Mouse (Mus musculus) gastrocnemius, postnatal 25 days (tissue): ENCODE data around the gene Parvb. TPM values are rescaled to one million over a fixed set of nuclear protein-coding genes. Genes with fewer than 3 reads are reported as not detected.
A peak's percentile ranks its signal among the peaks of the same experiment; 100 is the strongest.

ENCODE experiments used
- DNase-seq: peaks from one replicate; pipeline ENCODE4 v3.0.0; 2022
- total RNA-seq, 2 experiments: library from RNA; stranded (reverse); gene quantifications; 1 replicate in 1 of 2; 2 replicates in 1 of 2; pipeline ENCODE4 v1.2.3; 2021

Parvb gene
- total RNA-seq, 2 experiments from 2014 or later = 51.5 to 57.7 TPM

DNA sequence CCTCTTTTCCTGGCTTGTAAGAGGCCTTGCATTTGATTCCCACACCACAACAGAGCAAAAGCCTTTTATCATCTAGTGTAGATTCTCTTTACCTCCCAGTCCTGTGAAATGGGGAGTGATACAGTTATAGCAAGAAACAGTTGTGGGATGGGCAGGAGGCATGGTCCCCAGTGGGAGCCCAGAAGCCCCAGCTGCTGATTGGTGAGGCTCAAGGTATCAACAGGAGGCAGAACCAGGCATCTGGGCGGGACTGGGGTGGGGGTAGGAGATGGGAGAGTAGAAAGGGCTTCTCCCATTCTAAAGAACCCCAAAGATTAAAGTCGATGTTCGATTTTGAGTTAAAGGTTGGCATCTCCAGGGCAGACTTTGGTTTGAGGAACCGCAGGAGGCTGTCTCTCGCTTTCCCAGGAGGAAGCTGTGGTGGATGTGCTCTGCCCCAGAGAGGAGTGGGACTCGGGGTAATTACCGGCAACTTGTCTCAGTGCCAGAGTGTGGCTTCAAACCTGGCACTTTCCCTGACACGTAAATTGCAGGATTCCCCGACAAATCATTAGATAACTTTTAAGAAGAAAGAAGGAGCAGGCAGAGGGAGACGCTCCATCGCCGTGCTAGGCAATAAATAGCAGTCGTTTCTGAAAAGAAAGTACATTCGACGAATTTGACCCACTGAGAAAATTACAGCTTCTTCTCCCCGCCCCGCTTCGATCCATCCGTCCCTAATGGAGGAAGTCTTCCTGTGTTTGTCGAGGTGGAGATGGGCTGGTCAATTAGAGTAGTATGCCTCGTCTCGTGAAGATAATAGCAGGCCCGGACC, 13.7 kb upstream of the Parvb start:
- DNase-seq = no peak

DNA sequence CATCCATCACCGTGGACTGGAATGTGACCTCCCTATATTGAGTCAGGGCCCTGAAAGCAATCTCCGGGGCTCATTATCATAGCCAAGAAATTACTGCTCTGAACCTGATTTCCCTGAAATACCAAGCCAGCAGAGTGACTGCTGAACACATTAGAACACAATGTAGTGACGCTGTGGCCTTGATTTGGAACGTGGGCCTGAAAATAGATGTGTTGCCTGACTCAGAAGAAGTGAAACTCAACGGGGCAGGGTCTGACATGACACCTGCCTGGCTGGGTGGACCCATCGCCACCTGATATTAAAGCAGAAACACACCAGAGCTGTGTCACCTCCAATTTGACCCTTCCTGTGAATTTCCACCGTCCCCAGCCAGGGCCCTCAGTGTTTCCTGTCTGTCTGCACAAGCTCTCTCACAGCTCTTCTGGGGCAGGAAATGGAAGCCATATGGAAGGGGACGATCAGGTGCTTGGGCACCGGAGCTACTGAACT, 13.0 kb upstream of the Parvb start:
- DNase-seq = peak; percentile 25

DNA sequence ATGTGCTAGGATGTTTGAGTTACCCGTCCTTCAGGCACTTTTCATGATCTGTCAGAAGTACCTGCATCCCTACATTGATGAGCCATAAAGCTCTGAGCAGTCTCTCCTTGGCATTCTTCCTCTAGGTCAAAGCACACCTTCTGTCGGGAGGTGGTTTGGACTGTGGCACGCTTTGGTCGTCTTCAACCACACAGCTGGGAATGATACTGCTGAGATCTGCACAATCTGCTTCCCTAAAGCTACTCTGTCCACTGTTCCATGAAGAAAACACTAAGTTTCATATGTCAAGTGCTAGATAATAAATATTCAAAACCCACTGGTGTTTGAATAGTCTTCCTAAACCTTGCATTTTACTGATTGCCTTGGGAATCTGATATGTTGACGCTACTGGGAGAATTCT, 10.3 kb upstream of the Parvb start:
- DNase-seq = no peak

DNA sequence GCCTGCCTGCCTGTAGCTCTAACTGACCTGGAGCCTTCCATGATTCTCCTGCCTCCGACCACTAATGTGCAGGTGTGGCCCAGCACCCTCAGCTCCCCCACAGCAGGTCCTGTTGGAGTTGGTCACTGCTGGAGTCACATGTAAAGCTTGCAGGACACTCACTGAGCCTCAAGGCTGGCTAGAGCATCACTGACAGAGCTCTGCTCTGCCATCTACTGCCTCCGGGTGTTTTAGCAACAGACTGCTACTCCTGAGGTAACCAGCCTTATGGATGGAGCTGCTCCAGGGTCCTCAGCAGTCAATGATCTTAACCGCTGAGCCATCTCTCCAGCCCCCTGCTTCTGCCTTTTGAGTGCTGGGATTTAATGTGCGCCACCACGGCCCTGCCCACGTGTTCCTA, 8.4 kb upstream of the Parvb start:
- no peak for DNase-seq

DNA sequence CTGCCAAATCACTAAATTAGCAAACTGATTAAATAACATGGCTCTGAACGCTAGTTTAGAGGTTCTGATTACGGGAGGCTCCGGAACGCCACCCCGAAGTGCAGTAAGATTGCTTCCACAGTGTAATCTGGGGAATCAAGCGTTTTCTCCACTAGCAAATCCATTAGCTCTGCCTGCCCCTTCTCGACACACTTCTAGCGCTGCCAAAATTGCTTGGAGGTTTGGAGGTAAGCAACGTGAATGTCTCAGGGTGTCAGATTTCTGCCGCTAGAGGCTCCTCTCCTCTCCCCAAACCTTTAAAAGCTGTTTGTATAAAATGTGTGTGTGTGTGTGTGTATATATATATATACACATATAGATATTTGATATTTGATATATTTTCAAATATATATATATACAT, 7.1 kb upstream of the Parvb start:
- DNase-seq = no peak

DNA sequence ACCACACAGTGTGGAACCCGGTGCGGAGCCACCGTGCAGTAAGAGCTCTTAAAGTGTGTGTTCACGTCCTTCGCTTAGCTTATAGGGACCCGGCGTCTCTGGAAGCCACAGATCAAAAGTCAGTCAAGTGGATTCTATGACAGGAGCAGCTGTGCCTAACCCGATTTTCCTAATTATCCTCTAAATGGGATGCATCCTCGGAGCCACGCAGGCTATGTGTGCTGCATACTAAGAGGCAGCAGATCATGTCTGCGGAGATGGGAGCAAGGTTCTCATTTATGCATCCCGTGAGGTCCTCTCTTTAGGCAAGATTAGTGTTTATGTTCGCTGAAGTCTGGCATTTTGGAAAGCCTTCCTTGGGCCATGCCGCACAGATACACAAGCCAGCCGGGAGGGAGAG, 4.9 kb upstream of the Parvb start:
- no peak for DNase-seq

DNA sequence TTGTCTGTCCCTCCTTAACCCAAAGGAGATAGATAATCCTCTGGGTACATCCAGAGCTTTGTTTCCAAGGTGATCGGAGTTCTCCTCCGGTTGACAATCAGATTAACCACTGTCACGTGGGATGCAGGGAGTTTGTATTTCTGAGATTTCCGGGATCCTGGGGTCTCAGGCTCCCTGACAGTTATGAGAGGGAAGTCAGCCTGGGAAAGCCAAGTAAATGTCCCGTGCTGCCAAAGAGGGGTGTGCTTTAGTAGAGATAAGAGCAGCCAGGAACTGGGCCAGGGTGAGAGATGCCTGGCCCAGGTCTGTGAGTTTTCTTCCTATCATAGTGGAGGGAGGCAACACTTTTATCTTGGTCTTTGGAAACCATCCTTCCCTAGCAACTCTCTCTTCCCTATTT, 1.2 kb upstream of the Parvb start:
- no peak for DNase-seq

DNA sequence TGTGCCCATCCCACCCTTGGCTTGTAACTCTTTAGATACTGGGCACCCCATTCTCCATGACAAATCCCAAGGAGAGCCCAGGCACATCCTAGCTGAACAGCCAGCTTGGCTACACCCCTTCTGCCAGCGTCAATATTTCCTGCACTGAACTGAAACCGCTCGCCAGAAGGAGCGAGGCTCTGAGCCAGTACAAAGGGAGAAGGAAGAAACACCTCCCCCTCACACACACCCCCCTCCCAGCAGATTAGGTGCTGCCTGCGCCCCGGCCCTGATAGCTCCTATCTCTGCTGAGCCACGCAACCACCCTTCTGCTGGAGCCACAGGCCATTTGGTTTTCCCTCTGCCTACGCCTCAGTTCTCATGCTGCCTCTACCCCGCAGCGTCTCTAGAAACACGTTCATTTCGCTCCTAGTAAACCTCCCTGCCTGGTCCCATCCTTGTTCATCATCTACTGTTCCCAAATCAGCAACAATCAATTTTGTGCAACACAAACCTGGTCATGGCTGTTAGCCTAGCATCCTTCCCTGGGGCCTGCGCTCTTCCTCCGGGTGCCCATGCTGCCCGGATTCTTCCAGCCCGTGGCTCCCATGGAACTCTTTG, 630 bp upstream of the Parvb start:
- DNase-seq = no peak

DNA sequence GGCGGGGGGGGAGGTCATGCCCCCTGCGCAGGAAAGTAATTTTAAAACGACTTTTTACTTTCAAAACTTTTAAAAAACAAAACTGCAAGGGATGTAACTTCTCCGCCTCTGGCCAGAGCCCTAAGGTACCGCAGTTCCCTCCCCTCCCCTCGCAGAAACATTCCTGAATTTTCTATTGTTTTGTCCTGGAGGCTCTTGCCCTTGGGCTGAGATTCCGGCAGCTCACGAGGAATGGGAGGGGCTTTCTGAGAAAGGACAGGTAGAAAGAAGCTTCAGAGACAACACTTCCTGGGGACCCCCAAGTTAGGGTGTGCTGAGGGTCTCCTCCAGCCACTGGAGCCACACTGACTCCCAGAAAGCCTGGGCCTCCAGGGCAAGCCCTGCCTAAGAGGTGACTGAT, 766 bp downstream of the Parvb start:
- no peak for DNase-seq

DNA sequence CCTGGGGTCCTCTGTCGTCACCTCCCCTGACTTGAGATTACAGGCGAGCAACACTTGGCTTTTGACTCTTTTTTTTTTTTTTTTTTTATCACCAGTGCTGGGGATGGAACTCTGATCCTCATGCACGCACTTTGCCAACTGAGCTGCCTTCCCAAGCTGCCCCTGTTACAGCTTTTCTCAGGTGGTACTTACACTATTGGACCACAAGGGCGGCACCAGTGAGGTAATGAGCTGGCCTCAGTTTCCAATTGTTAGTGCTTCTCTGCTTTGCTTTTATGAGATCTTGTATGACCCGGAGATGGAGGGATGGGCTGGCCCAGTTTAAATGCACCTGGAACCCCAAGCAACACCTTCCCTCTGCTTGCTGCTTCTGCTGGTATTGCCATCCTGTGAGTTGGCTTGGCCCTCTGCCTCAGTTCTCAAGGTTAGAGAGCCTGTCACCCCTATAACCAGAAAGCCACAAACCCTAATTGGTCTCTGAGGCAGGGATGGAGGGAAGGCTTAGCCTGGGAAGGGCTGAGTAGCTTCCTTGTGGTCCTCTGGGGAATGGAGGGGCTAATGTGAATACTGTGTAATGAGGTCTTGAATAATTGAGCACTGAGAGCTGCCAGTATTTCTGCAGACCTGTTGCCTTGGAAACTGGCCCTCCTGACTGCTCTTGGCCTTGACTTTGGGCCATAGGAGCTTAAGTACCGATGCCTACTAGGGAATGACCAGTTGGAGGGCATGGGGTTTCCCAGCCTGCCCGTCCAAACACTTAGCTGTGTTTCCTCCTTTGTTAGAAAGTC, 3.1 kb downstream of the Parvb start:
- no peak for DNase-seq

DNA sequence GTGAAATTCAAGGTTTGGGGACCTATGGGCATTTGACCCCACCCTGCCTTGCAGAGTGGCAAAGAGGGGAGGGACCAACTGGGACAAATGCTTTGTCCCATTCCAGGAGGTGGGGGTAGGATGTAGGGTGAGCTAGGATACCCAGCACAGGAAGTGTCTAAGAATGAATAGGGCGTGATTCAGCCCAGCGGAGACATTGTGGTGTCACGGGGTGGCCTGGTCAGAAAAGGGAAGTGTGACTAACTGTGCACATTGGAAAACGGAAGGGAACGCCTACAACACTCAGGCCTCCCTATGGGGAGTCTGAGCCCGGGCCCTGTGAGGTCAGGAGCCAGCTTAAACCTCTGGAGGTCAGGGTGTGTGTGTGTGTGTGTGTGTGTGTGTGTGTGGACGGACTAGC, 3.8 kb downstream of the Parvb start:
- DNase-seq = peak; percentile 71

DNA sequence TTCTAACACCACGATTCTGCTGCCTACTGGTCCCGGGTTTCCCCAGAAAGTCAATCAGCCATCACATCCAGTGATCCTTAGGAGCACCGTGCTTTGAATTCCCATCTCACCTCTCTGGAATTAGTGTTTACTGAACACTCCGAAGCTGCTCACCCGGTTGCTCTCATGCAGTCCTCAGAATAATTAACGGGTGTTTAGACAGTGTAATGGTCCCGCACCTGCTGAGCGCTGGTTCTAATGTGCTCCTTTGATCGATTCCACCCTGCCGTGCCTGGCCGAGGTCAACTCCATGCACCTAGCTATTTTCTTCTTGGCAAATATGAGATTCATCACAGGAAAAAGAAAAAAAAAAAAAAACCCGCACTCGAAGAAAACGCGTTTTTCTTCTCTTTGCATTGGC, 6.7 kb downstream of the Parvb start:
- DNase-seq = no peak

DNA sequence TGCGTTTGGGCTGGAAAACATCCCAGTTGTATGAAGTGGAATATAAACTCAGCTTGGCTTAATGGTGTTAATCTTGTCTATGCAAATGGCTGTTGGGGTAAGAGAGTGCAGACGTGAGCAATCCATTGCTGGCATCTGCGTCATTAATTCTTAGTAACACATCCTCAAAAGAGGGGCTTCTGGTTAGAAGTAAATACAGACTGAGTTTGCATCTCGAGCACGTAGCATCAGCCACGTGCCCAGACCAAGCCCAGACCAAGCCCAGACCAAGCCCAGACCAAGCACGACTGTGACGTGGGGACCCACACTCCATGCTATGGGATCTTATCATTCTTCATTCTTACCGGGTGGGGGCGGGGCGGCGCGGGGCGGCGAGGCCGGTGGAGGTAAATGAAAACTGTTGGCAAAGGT, 7.2 kb downstream of the Parvb start:
- DNase-seq = no peak

DNA sequence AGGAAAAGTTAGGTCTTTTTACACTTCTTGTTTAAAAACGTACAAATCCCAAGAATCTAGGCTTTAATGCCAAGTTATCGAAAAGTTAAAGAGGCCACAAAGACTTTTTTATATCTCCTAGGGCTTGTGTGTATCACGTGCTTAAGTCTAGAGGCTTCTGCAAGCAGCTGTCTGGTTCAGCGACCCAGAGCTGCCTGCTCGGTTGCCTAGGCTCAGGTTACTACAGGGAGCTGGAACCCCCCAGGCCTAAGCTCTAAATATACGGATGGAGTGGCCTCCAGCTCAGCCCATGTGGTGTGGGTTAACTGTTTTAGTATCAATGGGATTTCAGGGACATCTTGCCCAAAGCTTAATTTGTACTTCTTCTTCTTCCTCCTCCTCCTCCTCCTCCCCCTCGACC, 9.7 kb downstream of the Parvb start:
- DNase-seq = peak; percentile 38

DNA sequence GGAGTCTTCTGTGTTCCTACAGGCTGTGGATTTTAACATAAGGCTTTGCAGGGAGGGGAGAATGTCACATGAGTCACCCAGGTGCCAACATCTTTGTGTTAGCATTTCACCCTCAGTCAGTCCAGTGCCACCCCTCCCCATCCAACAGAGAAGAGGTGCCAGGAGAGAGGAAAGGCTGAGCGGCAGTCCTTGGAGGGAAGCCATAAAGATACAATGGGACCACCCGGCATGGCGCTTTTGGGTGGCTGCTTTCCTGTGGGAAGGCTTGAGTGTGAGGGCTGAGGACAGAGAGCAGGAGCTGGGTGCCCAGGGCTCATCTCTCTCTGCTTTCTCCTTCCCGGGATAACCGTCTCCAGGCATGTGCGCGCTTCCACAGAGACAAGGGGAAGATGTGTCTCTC, 13.3 kb downstream of the Parvb start:
- DNase-seq = no peak

DNA sequence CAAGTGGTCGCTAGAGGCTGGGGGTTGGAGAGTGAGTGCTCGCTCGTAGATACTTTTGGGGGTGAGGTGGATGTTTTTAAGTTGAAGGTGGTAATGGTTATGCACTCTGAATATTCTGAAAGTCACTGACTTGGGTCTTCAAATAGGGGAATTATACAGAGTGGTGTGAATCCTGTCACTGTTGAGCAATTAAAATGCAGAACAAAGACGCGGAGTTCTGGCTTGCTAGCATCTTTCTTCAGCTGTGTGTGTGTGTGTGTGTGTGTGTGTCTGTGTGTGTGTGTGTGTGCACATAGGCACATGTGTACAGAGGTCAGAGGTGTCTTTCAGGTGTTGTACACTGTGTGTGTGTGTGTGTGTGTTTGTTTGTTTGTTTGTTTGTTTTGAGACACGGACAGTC, 14.4 kb downstream of the Parvb start:
- DNase-seq = no peak

DNA sequence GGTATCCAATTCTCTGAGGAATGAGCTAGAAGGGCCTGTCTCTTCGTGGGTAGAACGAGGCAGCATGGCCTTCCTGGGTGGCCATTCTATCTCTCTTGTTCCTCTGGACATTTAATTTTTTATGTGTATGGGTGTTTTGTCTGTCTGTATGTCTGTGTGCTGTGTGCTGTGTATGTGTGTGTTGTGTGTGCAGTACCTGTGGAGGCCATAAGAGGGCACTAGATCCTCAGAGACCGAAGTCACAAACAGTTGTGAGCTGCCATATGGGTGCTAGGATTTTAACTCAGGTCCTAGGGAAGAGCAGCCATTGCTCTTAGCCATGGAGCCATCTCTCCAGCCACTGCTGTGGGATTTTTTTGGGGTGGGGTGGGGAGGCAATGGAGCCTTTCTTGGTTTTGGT, 15.5 kb downstream of the Parvb start:
- no peak for DNase-seq

DNA sequence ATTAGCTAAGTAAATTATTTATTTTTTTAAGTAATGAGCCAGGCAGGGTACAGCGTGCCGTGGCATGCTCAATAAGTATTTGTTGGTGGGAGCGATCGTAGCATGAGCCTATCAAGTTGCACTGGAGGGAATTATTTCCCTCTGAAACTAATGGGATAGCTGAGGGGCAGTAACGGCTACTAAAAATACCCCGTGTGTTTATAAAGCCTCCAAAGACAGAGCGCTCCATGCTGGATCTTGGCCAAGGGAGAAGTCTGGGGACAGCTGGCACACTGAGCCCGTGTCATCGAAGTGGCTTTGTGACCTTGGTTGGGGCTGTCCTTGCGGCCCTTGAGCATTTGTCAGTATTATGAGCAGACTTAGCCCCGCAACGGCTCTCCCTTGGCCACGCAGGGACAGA, 19.4 kb downstream of the Parvb start:
- DNase-seq = peak; percentile 64

DNA sequence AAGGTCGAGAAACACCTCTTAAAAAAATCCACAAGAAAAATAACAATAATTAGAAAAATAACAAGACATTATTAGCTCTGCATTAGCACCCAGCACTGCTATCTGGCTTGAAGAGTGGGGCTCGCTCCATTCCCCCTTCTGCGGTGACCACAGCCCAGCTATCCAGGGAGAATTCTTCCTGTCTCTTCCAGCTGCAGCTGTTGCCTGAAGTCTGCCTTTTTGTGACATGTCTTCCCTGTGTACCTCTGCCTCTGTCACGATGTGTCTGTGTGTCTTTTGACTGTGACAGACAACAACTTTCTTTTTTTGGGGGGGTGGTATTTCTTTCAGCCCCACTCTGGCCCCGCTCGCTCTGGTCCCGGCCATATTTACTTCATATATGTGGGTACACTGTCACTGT, 20.8 kb downstream of the Parvb start:
- DNase-seq = no peak

DNA sequence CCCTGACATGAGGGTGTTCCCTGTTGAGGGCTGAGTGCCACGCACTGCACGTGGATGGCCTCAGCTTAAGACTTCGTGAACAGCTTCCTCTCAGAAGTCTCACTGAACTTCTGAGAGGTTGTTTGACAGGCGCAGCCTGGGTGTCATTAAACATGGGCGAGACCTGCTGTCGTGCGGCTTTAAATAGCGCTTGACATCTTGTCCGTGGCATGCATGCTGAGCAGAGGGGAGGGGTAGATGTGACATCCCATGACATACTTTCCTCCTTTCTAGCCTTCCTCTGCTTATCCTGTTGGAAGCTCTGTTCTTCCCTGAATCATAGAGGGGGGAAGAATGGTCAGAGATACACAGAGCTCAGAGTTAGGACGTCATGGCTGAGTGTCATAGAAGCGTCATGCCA, 21.9 kb downstream of the Parvb start:
- DNase-seq = no peak

DNA sequence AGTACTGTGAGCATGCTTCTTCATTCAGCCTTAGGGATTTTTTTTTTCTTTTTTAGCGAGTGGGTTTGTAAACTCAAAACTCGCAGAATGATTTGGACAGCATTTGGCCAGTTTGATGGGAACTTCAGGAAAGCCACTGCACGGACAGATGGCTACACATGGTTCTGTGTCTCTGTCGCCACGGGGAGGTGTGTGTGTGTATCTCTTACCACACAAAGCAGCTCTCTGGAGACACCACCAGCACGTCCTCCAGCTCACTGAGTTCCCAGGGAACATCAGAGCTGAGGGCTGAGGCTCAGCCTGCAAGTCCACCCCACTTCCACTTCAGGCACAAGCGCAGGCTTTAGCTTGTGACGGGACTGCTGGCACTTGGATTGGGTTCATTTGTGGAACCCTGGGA, 22.5 kb downstream of the Parvb start:
- DNase-seq = no peak

DNA sequence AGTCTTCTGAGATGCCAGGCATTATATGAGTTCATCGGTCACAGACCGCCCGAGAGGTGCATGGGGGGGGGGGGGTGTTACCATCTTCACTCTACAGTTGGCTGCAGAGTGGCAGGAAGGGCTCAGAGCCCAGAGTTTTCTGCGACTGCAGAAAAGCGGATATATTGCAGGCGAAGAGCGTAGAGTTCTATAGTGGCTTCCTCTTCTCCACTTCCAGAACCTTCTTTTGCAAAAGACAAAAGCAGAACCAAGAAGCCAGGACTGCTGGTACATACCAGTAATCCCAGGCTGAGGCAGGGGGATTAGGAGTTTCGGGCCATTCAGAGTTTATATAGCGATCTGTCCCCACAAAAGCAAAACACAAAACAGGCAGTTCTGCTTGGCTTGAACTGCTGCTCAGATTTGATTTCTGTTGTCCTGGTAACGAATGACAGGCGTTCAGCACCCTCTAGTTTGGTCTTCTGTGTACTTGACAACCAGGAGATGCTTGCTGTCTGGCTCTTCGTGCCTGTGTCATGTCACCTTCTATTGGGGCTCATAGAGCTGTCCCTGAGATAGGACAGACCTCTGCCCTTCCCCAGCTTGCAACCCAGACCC, 24.5 kb downstream of the Parvb start:
- no peak for DNase-seq

DNA sequence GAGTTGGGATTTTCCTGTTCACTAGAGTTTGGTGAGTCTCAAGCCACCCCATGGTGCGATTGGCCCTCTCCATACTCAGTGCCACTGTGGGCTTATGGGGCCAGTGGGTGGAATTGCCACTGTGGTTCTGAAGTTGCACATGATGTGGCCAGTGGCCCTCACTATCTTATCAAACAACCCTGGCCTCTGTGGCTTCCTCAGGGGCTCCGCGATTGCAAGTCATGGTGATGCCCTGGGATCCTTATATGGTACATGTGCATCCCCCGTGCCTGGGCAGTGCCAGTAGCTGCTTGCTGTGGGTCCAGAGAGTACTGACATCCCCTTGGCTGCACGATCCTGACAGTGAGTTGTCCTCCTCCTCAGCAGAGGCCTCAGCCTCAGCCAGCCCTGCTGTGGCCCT, 25.0 kb downstream of the Parvb start:
- no peak for DNase-seq
